Mouse (Mus musculus): Measurements from ENCODE around the gene Ahdc1. TPM values are rescaled to one million over a fixed set of nuclear protein-coding genes. Genes with fewer than 3 reads are reported as not detected.

The Ahdc1 gene
- polyA plus RNA-seq, 1 experiment from 2014 or later, result 2.8 TPM

GRCm38 (mm10) chr4:133101751-133102150 lies 90.7 kb downstream of the Ahdc1 start:
- Histone ChIP-seq H3K4me3 (ENCODE audit: low read depth, low read length) (no peak overlapping the region), H3K9ac (ENCODE audit: low read length) (no peak overlapping the region), H3K27ac (replicated peaks) (0 out of 2 replicates have a peak overlapping the region, but pooled peaks have one; percentile 56), H3K4me2 (replicated peaks; ENCODE audit: low read depth) (no peak overlapping the region), H3K27me3 (ENCODE audit: control insufficient read depth, insufficient read depth, low read length) (no peaks in the 10 kb centered on the region), H3K9me3 (ENCODE audit: control insufficient read depth, low read length) (no peaks in the 10 kb centered on the region), H3K36me3 (ENCODE audit: control insufficient read depth, insufficient read depth, low read length) (no peaks in the 10 kb centered on the region), H3K4me1 (replicated peaks; ENCODE audit: control insufficient read depth, insufficient read depth) (no peaks in the 10 kb centered on the region)
- no peak for DNase-seq (ENCODE audit: low spot score)
- 0 out of 2 replicates have a peak, but pooled peaks have one; percentile 4 for ATAC-seq (ENCODE audit: low FRiP score, low TSS enrichment)
- WGBS, result 64% methylated on average over 9 of the region's 9 CpGs
- TF ChIP-seq CTCF (IDR thresholded peaks at IDR 0.05; ENCODE audit: low read depth) (no peak), EP300 (optimal IDR thresholded peaks at IDR 0.05) (no peak)

- H3K4me3 ChIP-seq (ENCODE audit: low read depth, low read length), result no peak overlapping the region
- TF ChIP-seq CTCF (IDR thresholded peaks at IDR 0.05; ENCODE audit: low read depth) (no peak), EP300 (optimal IDR thresholded peaks at IDR 0.05) (no peak)
- peak overlapping the region; percentile 92 for H3K27ac ChIP-seq (replicated peaks)
- DNase-seq (ENCODE audit: low spot score) (peak; percentile 89), ATAC-seq (ENCODE audit: low FRiP score, low TSS enrichment) (peak; percentile 89)
- no peaks in the 10 kb centered on the region for H3K27me3 ChIP-seq (ENCODE audit: control insufficient read depth, insufficient read depth, low read length)
- WGBS, result 20% methylated on average over 15 of the region's 16 CpGs
- peak overlapping the region; percentile 43; the same call in 1 of the 2 replicates for H3K9ac ChIP-seq (ENCODE audit: low read length)
- no peaks in the 10 kb centered on the region; the same call in 1 of the 2 replicates for H3K4me1 ChIP-seq (replicated peaks; ENCODE audit: control insufficient read depth, insufficient read depth)
- H3K9me3 ChIP-seq (ENCODE audit: control insufficient read depth, low read length), result no peaks in the 10 kb centered on the region
- H3K36me3 ChIP-seq (ENCODE audit: control insufficient read depth, insufficient read depth, low read length), result no peaks in the 10 kb centered on the region
- peak overlapping the region; percentile 20; the same call in 1 of the 2 replicates for H3K4me2 ChIP-seq (replicated peaks; ENCODE audit: low read depth)
Observed at GRCm38 (mm10) chr4:133103525-133104193, 92.6 kb downstream of the Ahdc1 start.

GRCm38 (mm10) chr4:133104194-133104569 lies 93.1 kb downstream of the Ahdc1 start:
- ATAC-seq (ENCODE audit: low FRiP score, low TSS enrichment), result peak; percentile 69
- DNase-seq (ENCODE audit: low spot score), result peak; percentile 75
- Histone ChIP-seq H3K9ac (ENCODE audit: low read length) (0 out of 2 replicates have a peak overlapping the region, but pooled peaks have one; percentile 43), H3K4me2 (replicated peaks; ENCODE audit: low read depth) (peak overlapping the region; percentile 20; the same call in 1 of the 2 replicates), H3K36me3 (ENCODE audit: control insufficient read depth, insufficient read depth, low read length) (no peaks in the 10 kb centered on the region), H3K27ac (replicated peaks) (peak overlapping the region; percentile 92), H3K27me3 (ENCODE audit: control insufficient read depth, insufficient read depth, low read length) (no peaks in the 10 kb centered on the region), H3K4me3 (ENCODE audit: low read depth, low read length) (no peak overlapping the region), H3K4me1 (replicated peaks; ENCODE audit: control insufficient read depth, insufficient read depth) (peaks cover 3% of the 10 kb centered on the region; the same call in 1 of the 2 replicates), H3K9me3 (ENCODE audit: control insufficient read depth, low read length) (no peaks in the 10 kb centered on the region)
- TF ChIP-seq EP300 (optimal IDR thresholded peaks at IDR 0.05), result no peak
- TF ChIP-seq CTCF (IDR thresholded peaks at IDR 0.05; ENCODE audit: low read depth), result no peak
- WGBS, result 16% methylated on average over 10 of the region's 10 CpGs

GRCm38 (mm10) chr4:133106691-133107090 lies 95.6 kb downstream of the Ahdc1 start:
- no peak for TF ChIP-seq EP300 (optimal IDR thresholded peaks at IDR 0.05)
- H3K9me3 ChIP-seq (ENCODE audit: control insufficient read depth, low read length), result no peaks in the 10 kb centered on the region
- H3K27me3 ChIP-seq (ENCODE audit: control insufficient read depth, insufficient read depth, low read length), result no peaks in the 10 kb centered on the region
- H3K9ac ChIP-seq (ENCODE audit: low read length), result no peak overlapping the region
- H3K4me1 ChIP-seq (replicated peaks; ENCODE audit: control insufficient read depth, insufficient read depth), result peaks cover 3% of the 10 kb centered on the region; the same call in 1 of the 2 replicates
- ATAC-seq (ENCODE audit: low FRiP score, low TSS enrichment) (no peak), DNase-seq (ENCODE audit: low spot score) (no peak)
- no peaks in the 10 kb centered on the region for H3K36me3 ChIP-seq (ENCODE audit: control insufficient read depth, insufficient read depth, low read length)
- WGBS, result 97% methylated on average over 7 of the region's 7 CpGs
- no peak overlapping the region for H3K27ac ChIP-seq (replicated peaks)
- H3K4me2 ChIP-seq (replicated peaks; ENCODE audit: low read depth), result no peak overlapping the region
- no peak overlapping the region for H3K4me3 ChIP-seq (ENCODE audit: low read depth, low read length)

GRCm38 (mm10) chr4:133107788-133108281 lies 96.8 kb downstream of the Ahdc1 start:
- peak; percentile 41 for ATAC-seq (ENCODE audit: low FRiP score, low TSS enrichment)
- WGBS, result 29% methylated on average over 13 of the region's 13 CpGs
- no peak overlapping the region for H3K9ac ChIP-seq (ENCODE audit: low read length)

More at GRCm38 (mm10) chr4:133107788-133108281, 96.8 kb downstream of the Ahdc1 start:
- no peaks in the 10 kb centered on the region for H3K36me3 ChIP-seq (ENCODE audit: control insufficient read depth, insufficient read depth, low read length)
- TF ChIP-seq CTCF (IDR thresholded peaks at IDR 0.05; ENCODE audit: low read depth), result peak; percentile 61
- no peak for TF ChIP-seq EP300 (optimal IDR thresholded peaks at IDR 0.05)
- H3K4me1 ChIP-seq (replicated peaks; ENCODE audit: control insufficient read depth, insufficient read depth), result peaks cover 3% of the 10 kb centered on the region; the same call in 1 of the 2 replicates
- DNase-seq (ENCODE audit: low spot score), result peak; percentile 79
- peak overlapping the region; percentile 86 for H3K27ac ChIP-seq (replicated peaks)
- H3K4me3 ChIP-seq (ENCODE audit: low read depth, low read length), result no peak overlapping the region
- no peak overlapping the region for H3K4me2 ChIP-seq (replicated peaks; ENCODE audit: low read depth)
- H3K9me3 ChIP-seq (ENCODE audit: control insufficient read depth, low read length), result no peaks in the 10 kb centered on the region
- no peaks in the 10 kb centered on the region for H3K27me3 ChIP-seq (ENCODE audit: control insufficient read depth, insufficient read depth, low read length)

Measured in stomach, postnatal 0 days (tissue).